Mouse (Mus musculus) lung, adult 2 months (tissue): ENCODE measurements around the gene Sept7. TPM values are rescaled to one million over a fixed set of nuclear protein-coding genes. Genes with fewer than 3 reads are reported as not detected.

Experiments used
- DNase-seq: peaks from one replicate; pipeline ENCODE4 v3.0.0; 2022
- H3K4me1 ChIP-seq: fragments of 200-500 bp; 2 replicates; pipeline ENCODE4 v1.6.1; 2011; ENCODE audit warnings: low read length; ENCODE audit not compliant: control insufficient read depth, insufficient read depth
- H3K4me3 ChIP-seq: fragments of 200-500 bp; replicated peaks from 2 replicates; pipeline ENCODE3; 2011; ENCODE audit warnings: low read depth, mild to moderate bottlenecking, control low read depth, low read length; ENCODE audit errors: extremely low read depth
- CTCF ChIP-seq: fragments of 200-500 bp; IDR thresholded peaks from 2 replicates; pipeline ENCODE4 v1.5.1; 2011; ENCODE audit warnings: mild to moderate bottlenecking, low read length, control low read depth; ENCODE audit not compliant: insufficient read depth
- POLR2A ChIP-seq: fragments of 200-500 bp; IDR thresholded peaks from 2 replicates; pipeline ENCODE4 v1.6.1; 2011; ENCODE audit warnings: low read depth, mild to moderate bottlenecking, control low read depth, low read length, borderline replicate concordance; ENCODE audit errors: extremely low read depth
- WGBS: fragments of 180-500 bp; shearing (Covaris S2); methylation state at CpG from one replicate; pipeline ENCODE4 v1.1.7; 2018; 5-methylcytosine and 5-hydroxymethylcytosine counted together
- polyA plus RNA-seq: library from polyadenylated mRNA; depleted of rRNA; stranded (reverse); fragments of >200 nt; gene quantifications from 2 replicates; pipeline ENCODE4 v1.2.3, GENCODE M21; 2012; rRNA removed

Sept7 gene
- polyA plus RNA-seq, 1 experiment = 21.3 TPM

DNA sequence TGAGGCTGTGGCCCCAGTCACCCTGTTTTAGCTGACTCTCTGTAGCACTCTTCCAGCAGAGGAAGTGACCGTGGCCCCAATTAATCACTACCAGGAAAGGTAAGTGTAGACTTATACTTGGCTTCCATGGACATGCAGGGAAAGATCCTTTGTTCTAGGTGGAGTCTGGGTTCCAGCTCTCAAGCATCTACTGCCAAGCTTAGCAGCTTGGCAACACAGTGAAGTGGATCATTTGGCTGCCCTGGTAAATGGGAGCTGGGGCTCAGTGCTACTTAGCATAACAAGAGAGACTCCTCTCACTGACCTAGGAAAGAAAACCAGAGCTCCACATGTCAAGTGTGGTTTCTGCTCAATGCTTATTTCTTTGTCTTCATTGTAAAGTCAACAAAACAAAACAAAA lies 101.5 kb downstream of the Sept7 start:
- Histone ChIP-seq H3K4me1 (no peaks in the 10 kb centered on the region), H3K4me3 (no peak overlapping the region)
- no peak for DNase-seq
- no peak for TF ChIP-seq CTCF
- TF ChIP-seq POLR2A = no peak
- 60% methylated on average over 1 of the region's 1 CpGs for WGBS

DNA sequence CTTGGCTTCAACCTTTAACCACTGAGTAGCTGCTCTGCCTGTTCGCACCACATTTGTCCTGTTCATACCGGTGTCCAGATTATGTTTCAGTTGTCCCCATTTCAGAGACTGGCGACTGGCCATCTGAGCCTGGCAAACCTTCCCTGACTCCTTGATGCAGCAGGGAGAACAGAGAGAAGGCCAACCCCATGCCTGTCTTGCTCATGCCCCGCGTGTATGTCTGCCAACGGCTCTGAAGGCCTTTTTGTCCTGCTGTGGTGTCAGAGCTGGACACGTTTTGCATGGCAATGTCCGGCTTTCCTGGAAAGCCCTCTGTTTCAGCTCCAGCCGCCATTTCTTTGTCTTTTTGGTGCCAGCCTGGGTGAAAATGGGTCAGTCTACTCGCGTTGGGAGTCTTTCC lies 103.6 kb downstream of the Sept7 start:
- no peak for TF ChIP-seq POLR2A
- no peak for TF ChIP-seq CTCF
- no peak for DNase-seq
- H3K4me3 ChIP-seq = no peak overlapping the region
- H3K4me1 ChIP-seq = no peaks in the 10 kb centered on the region
- WGBS = 89% methylated on average over 11 of the region's 11 CpGs

DNA sequence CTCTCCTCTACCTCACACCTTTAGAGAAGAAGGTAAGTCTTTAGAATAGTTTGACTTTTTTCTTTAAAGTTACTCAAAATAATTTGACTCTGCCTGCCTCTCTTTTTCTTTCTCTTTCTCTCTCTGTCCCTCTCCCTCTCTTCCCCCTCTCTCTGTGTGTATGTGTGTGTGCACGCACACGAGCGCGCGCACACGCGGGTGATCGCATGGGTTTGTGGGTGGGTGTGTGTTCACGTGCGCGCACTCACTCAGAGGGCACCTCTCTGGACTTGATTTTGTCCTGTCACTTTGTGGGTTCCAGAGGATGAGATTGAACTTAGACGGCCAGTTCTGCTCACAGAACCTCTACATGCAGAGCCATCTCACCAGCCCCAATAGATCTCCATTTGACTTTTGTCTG lies 105.3 kb downstream of the Sept7 start:
- 97% methylated on average over 12 of the region's 12 CpGs for WGBS
- DNase-seq = no peak
- H3K4me1 ChIP-seq = no peaks in the 10 kb centered on the region
- H3K4me3 ChIP-seq = no peak overlapping the region
- no peak for TF ChIP-seq POLR2A
- TF ChIP-seq CTCF = no peak

DNA sequence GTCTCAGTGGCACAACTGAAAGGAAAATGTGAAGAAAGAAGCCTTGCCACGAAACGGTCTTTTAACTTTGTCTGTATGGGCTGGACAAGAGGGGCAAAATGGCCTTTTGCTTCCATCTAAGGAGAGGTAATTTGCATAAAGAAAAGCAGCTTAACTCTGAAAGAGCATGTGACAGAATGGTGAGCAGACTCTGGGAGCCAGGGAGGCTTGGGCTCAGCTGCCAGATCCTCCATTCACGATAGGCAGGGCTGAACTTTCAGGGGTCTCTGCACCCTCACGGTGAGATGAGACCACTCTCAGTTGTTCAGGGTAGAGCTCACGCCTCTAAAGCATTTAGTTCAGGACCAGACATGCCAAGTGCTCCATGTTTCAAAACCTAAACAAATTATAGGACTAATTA lies 105.8 kb downstream of the Sept7 start:
- Histone ChIP-seq H3K4me1 (no peaks in the 10 kb centered on the region), H3K4me3 (no peak overlapping the region)
- 77% methylated on average over 5 of the region's 5 CpGs for WGBS
- TF ChIP-seq CTCF = no peak
- no peak for TF ChIP-seq POLR2A
- DNase-seq = no peak

Other genes starting within 250 kb of the Sept7 start
- not detected in 2 replicates for gene Gm10181, start 163.0 kb upstream of the Sept7 start, polyA plus RNA-seq
- gene Herpud2, start 100.6 kb upstream of the Sept7 start, polyA plus RNA-seq = 41.7 and 56.8 TPM in 2 replicates
- gene Eepd1, start 229.1 kb downstream of the Sept7 start, polyA plus RNA-seq = 7.3 and 8.4 TPM in 2 replicates